Mouse (Mus musculus) CD4-positive, CD25-positive, alpha-beta regulatory T cell, adult 9 weeks (primary cell): ENCODE measurements around the gene Pramel5. TPM values are rescaled to one million over a fixed set of nuclear protein-coding genes. Genes with fewer than 3 reads are reported as not detected.

Experiments
- polyA plus RNA-seq: library from polyadenylated mRNA; unstranded; fragments of 100-300 nt; shearing (Covaris generic); gene quantifications from one replicate; pipeline ENCODE4 v1.2.1, GENCODE M21; 2017

Gene Pramel5
- not detected for polyA plus RNA-seq

DNA sequence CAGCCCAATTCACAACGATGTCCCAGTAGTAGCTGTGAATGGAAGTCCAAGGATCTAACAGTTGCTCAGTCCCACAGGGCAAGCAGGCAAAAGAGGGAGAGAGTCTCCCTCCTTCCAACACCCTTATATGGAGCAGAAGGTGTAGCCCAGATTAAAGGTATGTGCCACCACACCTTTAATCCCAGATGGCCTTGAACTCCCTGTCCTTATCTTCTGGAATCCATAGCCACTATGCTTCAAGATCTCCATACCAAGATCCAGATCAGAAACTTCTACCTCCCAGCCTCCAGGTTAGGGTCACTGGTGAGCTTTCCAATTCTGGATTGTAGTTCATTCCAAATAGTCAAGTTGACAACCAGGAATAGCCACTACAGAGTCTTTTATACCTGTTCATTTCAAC lies at the start of gene Pramel5:
Gene Pramel5 (minus strand): TSS at position 101 of the 400 bp plus-strand sequence.

DNA sequence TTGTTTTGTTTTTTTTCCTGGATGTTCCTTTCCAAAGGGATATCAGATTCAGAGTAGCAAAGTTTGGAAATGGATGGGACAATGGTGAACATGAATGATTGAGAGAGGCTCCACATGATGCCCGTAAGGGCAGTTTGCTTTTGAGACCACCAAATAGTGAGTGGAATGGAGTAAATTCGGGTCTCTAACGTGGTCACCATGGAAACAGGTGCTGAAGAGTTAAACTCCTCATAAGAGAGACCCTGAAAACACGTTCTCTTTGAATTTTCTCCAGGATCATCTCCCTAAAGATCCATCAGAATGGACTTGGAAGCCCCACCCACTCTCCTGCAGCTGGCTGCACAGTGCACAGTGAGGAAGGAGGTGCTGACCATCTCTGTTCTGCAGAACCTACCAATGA lies 49.7 kb upstream of the Pramel5 start, which contains the start of gene Gm13128:
Gene Gm13128 (plus strand): TSS at position 301 of the 400 bp plus-strand sequence.

Other genes with a start within 250 kb of the Pramel5 start
- gene Pramel4, start 221.4 kb downstream of the Pramel5 start, polyA plus RNA-seq = not detected
- not detected for gene Gm13102, start 174.0 kb downstream of the Pramel5 start, polyA plus RNA-seq
- not detected for gene Oog3, start 117.8 kb downstream of the Pramel5 start, polyA plus RNA-seq
- not detected for gene Oog2, start 89.8 kb downstream of the Pramel5 start, polyA plus RNA-seq
- gene C87977, start 67.2 kb downstream of the Pramel5 start, polyA plus RNA-seq = not detected
- gene Gm13128, start 49.8 kb upstream of the Pramel5 start, polyA plus RNA-seq = not detected
- not detected for gene Gm13119, start 77.5 kb upstream of the Pramel5 start, polyA plus RNA-seq
- not detected for gene Pramef20, start 97.4 kb upstream of the Pramel5 start, polyA plus RNA-seq
- not detected for gene Pramef12, start 128.0 kb upstream of the Pramel5 start, polyA plus RNA-seq
- not detected for gene 1700012P22Rik, start 158.3 kb upstream of the Pramel5 start, polyA plus RNA-seq
- not detected for gene Gm9944, start 172.8 kb upstream of the Pramel5 start, polyA plus RNA-seq
- gene Aadacl3, start 183.3 kb upstream of the Pramel5 start, polyA plus RNA-seq = not detected
- gene 9430007A20Rik, start 239.3 kb upstream of the Pramel5 start, polyA plus RNA-seq = not detected